Mouse (Mus musculus): Measurements from ENCODE around the gene Tmem120a.

Gene Tmem120a

DNA sequence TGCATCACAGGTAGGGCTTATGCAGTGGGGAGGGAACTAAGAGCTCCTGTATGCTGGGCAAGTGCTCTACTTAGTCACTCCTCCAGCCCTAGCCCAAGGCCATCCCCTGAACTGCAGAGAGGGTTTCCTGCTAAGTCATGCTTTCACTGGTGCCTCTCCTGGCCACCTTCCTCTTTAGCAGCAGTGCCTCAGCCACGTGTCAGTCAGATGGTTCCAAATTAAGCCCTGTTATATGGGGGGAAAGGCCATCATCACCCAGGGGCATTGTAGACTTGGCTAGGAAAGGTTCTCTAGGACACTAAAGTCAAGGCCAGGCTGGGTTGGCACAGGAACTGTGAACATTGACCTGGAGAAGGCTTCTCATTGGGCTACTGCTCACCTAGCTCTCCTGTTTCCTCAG is 36.4 kb downstream of the Tmem120a start:
- DNase-seq = peak; percentile 80 to 93

DNA sequence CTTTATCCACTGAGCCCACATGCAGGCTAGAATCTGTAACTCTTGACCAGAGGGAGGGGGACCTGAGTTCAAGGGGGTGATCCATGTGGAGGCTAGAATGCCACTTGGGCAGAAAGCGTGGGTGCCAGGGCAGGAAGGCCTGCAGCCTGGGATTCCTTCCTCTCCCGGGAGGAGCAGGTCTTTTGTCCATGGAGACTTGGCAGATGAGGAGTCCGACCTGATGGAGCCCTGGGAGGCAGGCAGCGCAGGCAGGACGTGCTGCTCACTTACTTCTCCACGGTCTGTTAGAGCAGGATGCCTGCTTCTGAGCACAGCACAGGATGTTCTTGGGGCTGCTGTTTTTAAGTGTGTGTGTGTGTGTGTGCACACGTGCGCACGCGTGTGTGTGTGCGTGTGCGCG is 37.2 kb downstream of the Tmem120a start:
- peak in 1 of 2 experiments; percentile 72 for DNase-seq

DNA sequence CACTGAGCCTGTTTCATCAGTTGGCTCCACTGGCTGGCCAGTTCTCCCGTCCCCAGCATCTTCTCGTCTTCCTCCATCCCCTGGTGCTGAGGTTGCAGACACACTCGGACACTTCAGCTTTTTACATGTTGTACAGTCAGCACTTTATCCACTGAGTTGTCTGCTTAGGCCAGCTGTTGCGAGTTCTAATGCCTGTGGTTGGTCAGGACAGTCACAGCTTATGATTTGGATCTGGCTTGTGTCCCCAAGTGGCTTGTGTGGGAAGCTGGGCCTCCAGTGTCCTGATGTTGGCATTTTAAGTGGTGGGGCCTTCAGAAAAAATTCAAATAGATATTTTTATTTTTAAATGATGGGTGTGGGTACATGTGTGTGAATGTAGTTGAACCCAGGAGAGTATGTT is 38.9 kb downstream of the Tmem120a start:
- DNase-seq = no peak

DNA sequence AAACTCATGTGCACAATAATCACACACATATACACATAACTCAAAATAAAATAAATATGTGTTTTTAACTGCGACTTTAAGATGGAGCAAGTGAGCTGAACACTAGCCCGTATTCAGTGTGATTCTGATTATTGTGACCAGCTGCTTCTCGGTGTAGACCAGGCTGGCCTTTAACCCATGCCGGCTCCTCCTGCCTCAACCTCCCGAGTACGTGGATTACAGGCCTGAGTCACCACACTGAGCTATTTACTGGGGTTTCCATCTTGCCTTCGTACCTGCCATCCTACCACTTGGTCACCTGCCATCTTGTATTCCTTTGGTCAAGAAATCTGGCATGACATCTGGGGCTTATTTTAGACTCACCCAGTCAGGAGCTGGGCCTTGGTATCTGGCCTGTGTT is 40.8 kb downstream of the Tmem120a start:
- DNase-seq = no peak

DNA sequence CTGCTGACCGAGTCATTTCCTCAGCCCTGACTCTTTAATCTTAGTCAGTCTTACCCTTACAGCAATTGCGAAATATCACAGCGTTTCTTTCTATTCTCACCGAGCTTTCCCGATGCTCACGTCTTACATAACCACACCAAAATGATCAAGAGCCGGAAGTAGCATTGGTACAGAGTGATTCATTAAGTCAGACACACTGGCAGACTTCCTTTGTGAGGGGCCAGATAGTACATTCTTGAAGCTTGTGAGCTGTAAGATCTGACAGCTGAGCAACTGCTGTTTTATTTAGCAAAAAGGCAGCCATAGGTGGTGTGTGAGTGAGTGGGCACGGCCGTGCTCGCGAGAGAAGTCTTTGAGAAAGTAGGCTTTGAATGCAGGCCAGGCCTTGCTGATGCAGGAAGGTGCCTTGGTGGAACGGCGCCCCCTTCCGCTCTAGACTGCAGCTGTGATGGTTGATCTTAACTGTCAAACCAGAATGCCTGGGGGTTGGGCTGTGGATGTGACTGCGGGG is 41.5 kb downstream of the Tmem120a start:
- DNase-seq = peak; percentile 46 to 59

DNA sequence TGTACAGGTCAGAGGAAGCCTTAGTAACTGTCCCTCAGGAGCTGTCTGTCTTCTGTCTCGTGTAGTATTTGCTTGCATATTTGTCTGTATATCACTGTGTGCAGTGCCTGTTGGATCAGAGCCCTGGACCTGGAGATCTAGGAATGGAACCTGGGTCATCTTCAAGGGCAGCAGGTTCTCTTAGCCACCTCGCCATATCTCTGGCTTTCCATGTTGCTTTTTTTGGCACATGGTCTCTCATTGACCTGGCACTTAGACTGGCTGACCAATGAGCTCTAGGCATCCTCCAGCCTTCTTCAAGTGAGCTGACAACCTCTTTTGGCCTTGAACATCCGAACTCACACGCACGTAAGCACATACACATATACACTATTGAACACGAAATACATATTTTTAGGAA is 42.1 kb downstream of the Tmem120a start:
- DNase-seq = no peak

DNA sequence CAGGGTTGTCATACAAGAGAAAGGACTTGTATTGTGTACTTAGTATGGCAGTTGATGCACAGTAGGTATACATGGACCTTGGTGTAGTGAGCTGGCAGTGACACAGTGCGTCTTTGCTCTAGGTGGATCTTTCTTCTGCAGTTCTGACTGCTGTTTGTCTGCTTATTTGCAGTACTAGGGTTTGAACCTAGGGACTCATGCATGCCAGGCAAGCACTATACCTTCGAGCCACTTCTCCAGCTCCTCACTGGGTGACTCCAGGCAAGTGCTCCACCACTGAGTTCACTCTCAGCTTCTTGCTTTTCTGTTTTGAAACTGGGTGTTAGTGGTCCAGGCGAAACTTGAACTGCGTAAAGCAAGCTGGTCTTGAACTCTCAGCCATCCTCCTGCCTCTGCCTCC is 42.6 kb downstream of the Tmem120a start:
- no peak for DNase-seq

DNA sequence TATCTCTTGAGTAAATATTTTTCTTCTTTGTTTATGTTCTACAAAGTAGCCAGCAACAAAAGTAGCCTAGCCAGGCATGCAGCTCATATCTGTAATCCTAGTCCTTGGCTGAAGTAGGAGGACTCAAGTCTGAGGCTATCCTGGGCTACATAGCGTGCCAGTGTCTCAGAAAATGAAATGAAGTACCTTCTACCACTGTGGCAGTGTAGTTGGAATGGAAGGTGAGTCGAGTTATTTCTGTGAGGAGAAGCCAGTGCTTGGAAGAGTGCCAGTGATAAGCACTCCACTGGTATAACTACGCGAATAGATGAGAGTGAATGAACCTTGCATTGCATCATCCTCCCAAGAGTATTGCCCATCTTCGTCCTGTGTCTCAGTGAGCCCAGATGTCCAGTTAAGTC is 46.5 kb downstream of the Tmem120a start:
- no peak for DNase-seq

DNA sequence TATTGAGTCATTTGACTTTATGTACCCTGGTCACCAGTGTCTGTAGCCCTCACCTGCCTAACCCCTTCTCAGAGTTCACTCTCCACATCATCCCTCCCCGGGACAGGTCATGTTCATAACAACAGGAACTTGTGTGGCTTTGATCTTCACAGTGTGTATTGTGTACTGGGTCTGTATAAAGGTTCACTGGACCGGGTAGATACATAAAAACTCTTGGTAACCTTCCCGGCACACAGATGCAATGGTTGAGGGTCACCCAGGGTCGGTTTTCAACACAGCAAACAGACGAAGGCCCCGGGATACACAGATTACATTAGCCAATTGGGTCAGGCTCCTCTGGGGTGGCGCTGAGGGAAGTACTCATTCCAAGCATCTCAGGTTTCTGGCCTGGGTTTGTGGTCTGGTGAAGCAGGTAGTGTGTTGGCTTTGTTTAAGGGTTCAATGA is 48.9 kb downstream of the Tmem120a start:
- peak in 1 of 2 experiments; percentile 56 for DNase-seq

DNA sequence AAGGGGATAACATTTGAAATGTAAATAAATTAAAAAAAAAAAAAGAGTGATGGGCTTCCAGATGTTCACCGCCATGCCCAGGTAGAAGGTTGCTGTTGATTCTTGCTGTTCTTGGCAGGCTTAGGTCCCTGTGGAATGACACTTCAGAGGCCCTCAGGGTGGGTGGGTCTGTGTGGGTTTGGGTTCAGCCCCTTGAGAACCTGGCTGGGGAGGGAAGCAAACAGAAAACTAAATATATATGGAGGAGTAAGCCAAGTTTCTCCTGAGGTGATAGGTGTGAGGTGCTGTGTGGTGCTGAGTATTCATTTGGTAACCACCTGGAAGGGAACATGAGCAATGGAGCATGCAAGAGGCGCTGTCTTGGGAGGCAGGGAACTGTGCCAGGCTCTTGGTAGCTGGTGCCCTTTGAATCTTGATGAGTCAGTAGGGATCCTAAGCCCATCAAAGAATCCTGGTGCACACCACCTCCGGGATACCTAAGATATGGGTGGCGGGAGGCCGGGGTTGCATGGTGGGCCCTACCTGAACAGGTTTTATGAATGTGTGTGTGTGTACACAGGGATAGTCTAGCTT is 50.9 kb downstream of the Tmem120a start:
- peak; percentile 90 to 93 for DNase-seq

DNA sequence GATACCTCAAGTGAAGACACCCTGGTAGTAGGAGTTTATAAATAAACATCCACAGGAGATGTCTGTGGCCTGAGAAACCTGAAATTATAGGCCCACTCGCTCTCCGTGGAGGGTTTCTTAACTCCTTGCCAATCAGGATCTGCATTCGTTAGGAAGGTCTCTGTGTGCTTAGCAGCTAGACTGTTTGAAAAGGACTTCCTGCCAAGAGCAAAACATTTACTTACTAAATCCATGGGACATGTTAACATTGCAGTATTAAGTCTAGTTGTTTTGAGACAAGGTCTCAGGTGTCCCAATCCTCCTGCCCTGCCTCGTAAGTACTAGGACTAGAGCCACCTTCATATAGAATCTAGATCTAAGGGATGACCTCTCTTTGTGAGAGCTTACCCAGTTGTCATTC is 53.0 kb downstream of the Tmem120a start:
- no peak for DNase-seq

DNA sequence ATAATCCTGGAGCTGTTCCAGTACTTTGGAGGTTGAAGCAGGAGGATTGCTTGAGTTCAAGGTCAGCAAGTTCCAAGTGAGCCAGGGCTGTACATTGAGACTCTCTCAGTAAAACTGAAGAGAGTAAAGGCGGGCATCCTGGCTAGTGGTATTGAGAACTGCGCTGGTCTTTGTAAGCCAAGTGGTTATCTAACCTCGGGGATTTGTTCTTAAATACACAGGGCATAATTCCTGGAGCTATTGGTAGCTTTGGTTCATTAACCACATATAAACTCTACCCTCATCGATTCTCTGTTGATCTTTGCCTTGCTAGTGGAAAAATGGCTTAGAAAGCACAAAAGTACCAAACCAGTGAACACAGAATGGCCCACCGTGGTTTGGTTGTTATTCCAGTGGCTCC is 53.8 kb downstream of the Tmem120a start:
- DNase-seq = peak in 1 of 2 experiments; percentile 31

Measured in kidney, postnatal 25 days (tissue).